ENCODE assay signal across 11 mouse cellular contexts in the genomic region with DNA sequence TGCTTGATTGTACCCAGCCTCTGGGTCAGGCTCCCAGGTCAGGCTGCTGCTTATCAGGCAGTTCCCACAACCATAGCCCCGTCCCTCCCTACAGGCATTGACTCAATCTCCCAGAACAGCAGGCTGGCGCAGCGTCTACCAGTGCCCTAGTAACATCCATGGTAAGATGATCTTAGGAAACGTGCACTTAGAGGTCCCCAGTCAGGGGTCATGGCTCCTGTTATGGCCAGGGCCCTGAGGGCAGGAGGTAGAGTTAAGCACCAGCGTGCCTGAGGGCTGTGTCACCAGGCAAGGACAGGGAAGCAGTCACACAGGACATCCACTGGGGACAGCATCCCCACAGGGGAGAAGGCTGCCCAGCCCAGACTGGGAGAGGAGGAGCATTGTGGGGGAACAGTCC. TPM values are rescaled to one million over a fixed set of nuclear protein-coding genes. Genes with fewer than 3 reads are reported as not detected.
DNase-seq lines count a peak whose midpoint lies in the region; ATAC-seq lines count a peak whose summit lies in the region.
"Had no signal": no experiment of that assay in that cellular context is flagged by ENCODE, and none has a peak within 500 bp of the region (broad histone marks: within the 10 kb centered on the region; RNA-seq: fewer than 3 reads in every experiment).

No protein-coding gene starts in this region.

- H3K9me3 ChIP-seq in hindbrain, embryonic 10.5 days, result no peaks in the 10 kb centered on the region
- H3K9me3 ChIP-seq in hindbrain, embryonic 12.5 days (replicated peaks), result no peaks in the 10 kb centered on the region
- H3K9me3 ChIP-seq in embryonic facial prominence, embryonic 11.5 days (replicated peaks; ENCODE audit: control insufficient read depth, low read length), result no peaks in the 10 kb centered on the region

- DNase-seq in hindbrain, embryonic 10.5 days (ENCODE audit: low spot score), result peak; percentile 39
- DNase-seq in adrenal gland, adult 8-10 months, result peak; percentile 24
- DNase-seq in embryonic facial prominence, embryonic 11.5 days (ENCODE audit: low spot score), result no peak
- DNase-seq in thymus, postnatal 10 days (ENCODE audit: low spot score in 2 of 2), result no peak
- DNase-seq in cerebellum, postnatal 4 days (ENCODE audit: low spot score in 2 of 2), result no peak
- DNase-seq: cerebellum, adult 9-10 months; heart, adult 2 months; layer of hippocampus, postnatal 36 days; lung, postnatal 36 days had no signal

- peaks cover 65% of the 10 kb centered on the region for H3K36me3 ChIP-seq in hindbrain, embryonic 10.5 days
- H3K36me3 ChIP-seq in hindbrain, embryonic 12.5 days, result peaks cover 51% of the 10 kb centered on the region
- no peaks in the 10 kb centered on the region; the same call in none of the 2 replicates for H3K36me3 ChIP-seq in embryonic facial prominence, embryonic 11.5 days (replicated peaks; ENCODE audit: control insufficient read depth, insufficient read depth, low read depth, low read length)

- 17% methylated on average over 5 of the region's 5 CpGs for WGBS in hindbrain, embryonic 10.5 days
- 29% methylated on average over 5 of the region's 5 CpGs for WGBS in hindbrain, embryonic 12.5 days
- WGBS in embryonic facial prominence, embryonic 11.5 days, result 19% methylated on average over 5 of the region's 5 CpGs

- H3K27me3 ChIP-seq in hindbrain, embryonic 10.5 days (ENCODE audit: insufficient read depth, poor library complexity, severe bottlenecking), result no peaks in the 10 kb centered on the region; the same call in 1 of the 2 replicates
- H3K27me3 ChIP-seq in hindbrain, embryonic 12.5 days, result no peaks in the 10 kb centered on the region
- no peaks in the 10 kb centered on the region for H3K27me3 ChIP-seq in embryonic facial prominence, embryonic 11.5 days (ENCODE audit: control insufficient read depth, insufficient read depth, low read length)

- H3K9ac ChIP-seq in hindbrain, embryonic 12.5 days, result no peak overlapping the region
- H3K9ac ChIP-seq in embryonic facial prominence, embryonic 11.5 days (replicated peaks; ENCODE audit: low read length), result no peak overlapping the region

- no peak overlapping the region for H3K4me3 ChIP-seq in hindbrain, embryonic 10.5 days
- no peak overlapping the region for H3K4me3 ChIP-seq in hindbrain, embryonic 12.5 days
- no peak overlapping the region for H3K4me3 ChIP-seq in embryonic facial prominence, embryonic 11.5 days (ENCODE audit: low read depth, low read length)
- H3K4me3 ChIP-seq: heart, adult 2 months had no signal

- peak overlapping the region; percentile 93 for H3K27ac ChIP-seq in hindbrain, embryonic 10.5 days
- H3K27ac ChIP-seq in hindbrain, embryonic 12.5 days, result no peak overlapping the region
- H3K27ac ChIP-seq in embryonic facial prominence, embryonic 11.5 days (replicated peaks; ENCODE audit: low read depth, low read length), result peak overlapping the region; percentile 52
- H3K27ac ChIP-seq: heart, adult 2 months had no signal

- H3K4me1 ChIP-seq in hindbrain, embryonic 10.5 days (replicated peaks), result peaks cover 85% of the 10 kb centered on the region
- H3K4me1 ChIP-seq in hindbrain, embryonic 12.5 days, result peaks cover 23% of the 10 kb centered on the region
- peaks cover 19% of the 10 kb centered on the region for H3K4me1 ChIP-seq in embryonic facial prominence, embryonic 11.5 days (ENCODE audit: control insufficient read depth, insufficient read depth, low read length)

- ATAC-seq in hindbrain, embryonic 12.5 days (ENCODE audit: low FRiP score), result no peak
- ATAC-seq in embryonic facial prominence, embryonic 11.5 days (replicated peaks; ENCODE audit: insufficient number of reproducible peaks, low FRiP score, low TSS enrichment, low read depth), result no peak
- peak; percentile 49 for ATAC-seq in megakaryocyte progenitor cell, adult 5-6 weeks (replicated peaks; ENCODE audit: poor library complexity)

- no peak overlapping the region for H3K4me2 ChIP-seq in hindbrain, embryonic 12.5 days (replicated peaks)
- no peak overlapping the region for H3K4me2 ChIP-seq in embryonic facial prominence, embryonic 11.5 days (ENCODE audit: low read depth, low read length)

RNA-seq across cellular contexts. Expression of a gene that starts 1.6 kb away (rescaled TPM):
- 5.8 and 26.3 TPM in 2 replicates for polyA plus RNA-seq in hindbrain, embryonic 10.5 days (2016; fragmentation: Nextera tagmentation; extraction: Ambion mirVana)
- 0.29 and 0.90 TPM in 2 replicates for polyA plus RNA-seq in hindbrain, embryonic 12.5 days (2016; fragmentation: Nextera tagmentation; extraction: Ambion mirVana)
- 1 to 10 TPM; 1.6 to 2.9 (median 2.0) TPM for total RNA-seq in adrenal gland, adult 8-10 months (2022)
- 0.63 and 0.87 TPM in 2 replicates for polyA plus RNA-seq in embryonic facial prominence, embryonic 11.5 days (2014; fragmentation: Nextera tagmentation; extraction: Ambion mirVana)
- 0.37 and 1.1 TPM in 2 replicates for total RNA-seq in megakaryocyte progenitor cell, adult 5-6 weeks (2015)
- total RNA-seq in megakaryocyte progenitor cell, adult 5-6 weeks (2017), result 0.12 and 0.54 TPM in 2 replicates

RNA-seq across cellular contexts. Expression of a gene that starts 7.4 kb away (rescaled TPM):
- 69.9 and 73.9 TPM in 2 replicates for polyA plus RNA-seq in hindbrain, embryonic 10.5 days (2016; fragmentation: Nextera tagmentation; extraction: Ambion mirVana)
- 48.7 and 53.2 TPM in 2 replicates for polyA plus RNA-seq in hindbrain, embryonic 12.5 days (2016; fragmentation: Nextera tagmentation; extraction: Ambion mirVana)
- total RNA-seq in adrenal gland, adult 8-10 months (2022), result 100 to 1,000 TPM; 113 to 215 (median 150) TPM
- polyA plus RNA-seq in embryonic facial prominence, embryonic 11.5 days (2014; fragmentation: Nextera tagmentation; extraction: Ambion mirVana), result 49.8 and 63.3 TPM in 2 replicates
- 34.3 and 39.1 TPM in 2 replicates for total RNA-seq in megakaryocyte progenitor cell, adult 5-6 weeks (2015)
- total RNA-seq in megakaryocyte progenitor cell, adult 5-6 weeks (2017), result 15.4 and 22.3 TPM in 2 replicates

RNA-seq across cellular contexts. Expression of a gene that starts 13.7 kb away (rescaled TPM):
- polyA plus RNA-seq in hindbrain, embryonic 10.5 days (2016; fragmentation: Nextera tagmentation; extraction: Ambion mirVana), result 10.6 and 14.7 TPM in 2 replicates
- polyA plus RNA-seq in hindbrain, embryonic 12.5 days (2016; fragmentation: Nextera tagmentation; extraction: Ambion mirVana), result 6.2 and 6.3 TPM in 2 replicates
- 100 to 1,000 TPM; 264 to 492 (median 338) TPM for total RNA-seq in adrenal gland, adult 8-10 months (2022)
- polyA plus RNA-seq in embryonic facial prominence, embryonic 11.5 days (2014; fragmentation: Nextera tagmentation; extraction: Ambion mirVana), result 7.3 and 9.5 TPM in 2 replicates
- total RNA-seq in megakaryocyte progenitor cell, adult 5-6 weeks (2015), result 41.0 and 42.2 TPM in 2 replicates
- total RNA-seq in megakaryocyte progenitor cell, adult 5-6 weeks (2017), result 8.6 and 19.7 TPM in 2 replicates

RNA-seq across cellular contexts. Expression of a gene that starts 21.0 kb away (rescaled TPM):
- 46.0 and 54.4 TPM in 2 replicates for polyA plus RNA-seq in hindbrain, embryonic 10.5 days (2016; fragmentation: Nextera tagmentation; extraction: Ambion mirVana)
- 30.0 and 31.2 TPM in 2 replicates for polyA plus RNA-seq in hindbrain, embryonic 12.5 days (2016; fragmentation: Nextera tagmentation; extraction: Ambion mirVana)
- 10 to 100 TPM; 14.7 to 41.8 (median 22.9) TPM for total RNA-seq in adrenal gland, adult 8-10 months (2022)
- 14.7 and 15.1 TPM in 2 replicates for polyA plus RNA-seq in embryonic facial prominence, embryonic 11.5 days (2014; fragmentation: Nextera tagmentation; extraction: Ambion mirVana)
- total RNA-seq in megakaryocyte progenitor cell, adult 5-6 weeks (2015), result 29.5 and 37.9 TPM in 2 replicates
- 17.4 and 17.6 TPM in 2 replicates for total RNA-seq in megakaryocyte progenitor cell, adult 5-6 weeks (2017)

RNA-seq across cellular contexts. Expression of a gene that starts 37.2 kb away (rescaled TPM):
- 33.4 and 43.4 TPM in 2 replicates for polyA plus RNA-seq in hindbrain, embryonic 10.5 days (2016; fragmentation: Nextera tagmentation; extraction: Ambion mirVana)
- 42.1 and 43.6 TPM in 2 replicates for polyA plus RNA-seq in hindbrain, embryonic 12.5 days (2016; fragmentation: Nextera tagmentation; extraction: Ambion mirVana)
- 10 to 100 TPM; 33.9 to 65.0 (median 36.3) TPM for total RNA-seq in adrenal gland, adult 8-10 months (2022)
- polyA plus RNA-seq in embryonic facial prominence, embryonic 11.5 days (2014; fragmentation: Nextera tagmentation; extraction: Ambion mirVana), result 17.6 and 18.7 TPM in 2 replicates
- 7.9 and 8.5 TPM in 2 replicates for total RNA-seq in megakaryocyte progenitor cell, adult 5-6 weeks (2015)
- total RNA-seq in megakaryocyte progenitor cell, adult 5-6 weeks (2017), result 10.4 and 12.0 TPM in 2 replicates

Comparison
In these comparisons a context has a peak if more than half of its experiments do, and no peak if none do; other contexts are left out.
1. DNase-seq: peak in hindbrain, embryonic 10.5 days (single experiment) and adrenal gland, adult 8-10 months (single experiment); none in embryonic facial prominence, embryonic 11.5 days (single experiment), thymus, postnatal 10 days (0 of 2) and cerebellum, postnatal 4 days (0 of 2).